Mouse (Mus musculus): ENCODE data around the gene Adgrl1. TPM values are rescaled to one million over a fixed set of nuclear protein-coding genes. Genes with fewer than 3 reads are reported as not detected.

Adgrl1 gene
- total RNA-seq, 2 experiments from 2014 or later: 33.6 to 37.6 TPM

DNA sequence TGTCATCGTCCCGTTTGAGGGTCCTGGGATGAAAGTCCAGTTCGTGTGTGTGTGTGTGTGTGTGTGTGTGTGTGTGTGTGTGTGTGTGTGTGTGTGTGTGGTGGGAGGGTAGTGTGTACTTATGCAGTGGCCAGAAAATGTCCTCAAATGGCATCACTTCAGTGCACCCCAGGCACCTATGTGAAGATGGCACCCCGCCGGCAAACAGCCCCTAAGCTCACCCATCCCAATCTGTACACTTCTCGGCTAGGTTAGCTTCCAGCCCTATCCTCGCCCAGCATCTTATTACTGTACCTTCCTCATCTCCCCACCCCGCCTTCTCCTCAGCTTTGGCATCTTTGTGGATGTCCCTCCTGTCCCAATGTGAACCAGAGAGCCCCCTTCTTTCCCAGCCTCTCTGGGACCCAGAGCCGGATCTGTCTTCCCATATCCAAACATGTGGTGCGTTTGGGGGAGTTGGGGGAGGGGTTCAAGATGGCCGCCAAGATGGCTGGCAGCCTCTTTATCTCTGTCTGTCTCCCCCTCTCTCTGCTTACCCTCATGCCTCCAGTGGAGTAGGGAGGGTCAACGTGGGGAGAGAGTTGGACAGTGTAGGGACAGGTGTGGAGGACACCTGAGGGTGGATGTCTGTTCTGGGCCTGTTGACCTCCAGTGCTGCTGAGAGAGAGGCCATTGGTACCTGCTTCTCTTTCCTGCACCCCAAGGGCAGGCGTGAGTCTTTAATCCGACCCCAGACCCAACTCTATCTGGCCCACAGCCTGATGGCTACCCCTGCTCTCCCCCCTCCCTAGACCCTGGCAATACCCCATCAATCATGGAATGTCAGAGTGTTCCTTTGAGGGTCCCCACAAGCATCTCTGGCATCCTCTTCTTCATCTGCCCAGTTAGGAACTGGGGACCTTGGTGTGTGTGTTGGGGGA, 1.9 kb downstream of the Adgrl1 start:
- no peak for DNase-seq (ENCODE audit: low spot score in 2 of 2)

DNA sequence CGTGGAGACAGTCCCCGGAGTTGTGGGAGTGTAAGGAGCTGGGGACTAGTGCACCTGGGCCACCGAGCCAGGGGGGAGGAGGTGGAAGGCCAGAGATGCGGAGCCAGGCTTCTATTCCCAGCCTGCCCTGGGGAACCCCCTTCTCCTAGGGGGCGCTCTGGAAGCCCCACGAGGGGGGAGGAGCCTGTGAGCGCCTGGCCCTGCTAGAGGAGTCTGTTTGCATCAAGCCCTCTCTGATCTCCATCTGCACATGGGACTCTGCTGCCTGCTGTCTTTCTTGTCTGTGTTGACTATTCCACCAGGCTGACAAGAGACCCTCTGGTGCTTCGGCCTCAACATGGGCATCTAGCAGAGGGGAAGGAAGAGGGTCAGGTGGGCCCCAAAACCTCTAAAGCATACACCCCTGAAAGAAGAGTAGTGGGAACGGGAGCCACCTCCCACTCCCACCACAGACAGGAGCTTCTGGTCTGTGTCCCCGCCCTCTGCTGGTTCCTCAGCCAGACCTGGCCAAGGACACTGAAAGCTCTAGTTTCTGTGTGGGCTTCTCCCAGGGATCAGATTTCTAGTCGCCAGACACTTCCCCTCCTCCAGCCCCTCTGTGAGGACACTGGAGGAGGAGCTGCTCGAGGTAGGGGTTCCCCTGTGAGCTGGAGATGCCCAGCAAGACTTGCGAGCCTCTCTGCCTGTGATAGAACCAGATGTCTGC, 3.2 kb downstream of the Adgrl1 start:
- DNase-seq (ENCODE audit: low spot score in 2 of 2): no peak

DNA sequence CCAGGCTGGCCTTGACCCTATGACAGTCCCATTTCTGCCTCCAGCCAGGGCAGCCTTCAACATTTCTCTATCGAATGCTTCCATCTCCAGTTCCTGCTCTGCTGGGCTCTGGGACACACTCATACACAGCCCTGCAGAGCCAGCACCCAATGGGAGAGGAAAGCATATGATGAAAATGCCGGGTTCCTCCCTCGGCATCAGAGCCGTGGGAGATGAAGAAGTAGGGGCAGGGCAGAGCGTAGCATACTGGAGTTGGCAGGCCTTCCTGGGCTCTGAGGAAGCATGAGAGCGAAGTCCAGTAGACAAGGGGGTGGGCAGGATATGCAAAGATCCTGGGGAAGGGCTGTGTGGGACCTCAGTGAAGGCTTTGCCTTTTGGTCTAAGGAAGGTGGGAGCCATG, 8.7 kb downstream of the Adgrl1 start:
- DNase-seq (ENCODE audit: low spot score in 2 of 2): no peak

DNA sequence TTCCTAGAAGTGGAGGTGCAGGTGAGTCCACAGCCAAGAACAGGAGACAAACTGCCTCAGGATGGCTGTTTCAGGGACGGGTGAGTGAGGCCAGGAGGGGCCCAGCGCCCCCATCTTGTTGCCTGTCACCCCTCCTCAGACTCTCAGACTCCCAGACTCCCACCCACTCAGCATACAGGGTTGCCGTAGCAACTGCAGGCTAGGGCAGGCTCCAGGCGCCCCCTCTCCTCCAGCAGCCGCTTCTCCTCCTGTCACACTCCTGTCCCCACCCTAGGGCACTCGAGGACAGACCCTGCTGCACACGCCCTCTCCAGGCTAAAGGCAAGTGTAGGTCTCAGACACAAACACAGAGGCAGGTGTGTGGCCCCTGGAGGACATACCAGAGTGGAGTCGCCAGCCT, 9.4 kb downstream of the Adgrl1 start:
- no peak for DNase-seq (ENCODE audit: low spot score in 2 of 2)

DNA sequence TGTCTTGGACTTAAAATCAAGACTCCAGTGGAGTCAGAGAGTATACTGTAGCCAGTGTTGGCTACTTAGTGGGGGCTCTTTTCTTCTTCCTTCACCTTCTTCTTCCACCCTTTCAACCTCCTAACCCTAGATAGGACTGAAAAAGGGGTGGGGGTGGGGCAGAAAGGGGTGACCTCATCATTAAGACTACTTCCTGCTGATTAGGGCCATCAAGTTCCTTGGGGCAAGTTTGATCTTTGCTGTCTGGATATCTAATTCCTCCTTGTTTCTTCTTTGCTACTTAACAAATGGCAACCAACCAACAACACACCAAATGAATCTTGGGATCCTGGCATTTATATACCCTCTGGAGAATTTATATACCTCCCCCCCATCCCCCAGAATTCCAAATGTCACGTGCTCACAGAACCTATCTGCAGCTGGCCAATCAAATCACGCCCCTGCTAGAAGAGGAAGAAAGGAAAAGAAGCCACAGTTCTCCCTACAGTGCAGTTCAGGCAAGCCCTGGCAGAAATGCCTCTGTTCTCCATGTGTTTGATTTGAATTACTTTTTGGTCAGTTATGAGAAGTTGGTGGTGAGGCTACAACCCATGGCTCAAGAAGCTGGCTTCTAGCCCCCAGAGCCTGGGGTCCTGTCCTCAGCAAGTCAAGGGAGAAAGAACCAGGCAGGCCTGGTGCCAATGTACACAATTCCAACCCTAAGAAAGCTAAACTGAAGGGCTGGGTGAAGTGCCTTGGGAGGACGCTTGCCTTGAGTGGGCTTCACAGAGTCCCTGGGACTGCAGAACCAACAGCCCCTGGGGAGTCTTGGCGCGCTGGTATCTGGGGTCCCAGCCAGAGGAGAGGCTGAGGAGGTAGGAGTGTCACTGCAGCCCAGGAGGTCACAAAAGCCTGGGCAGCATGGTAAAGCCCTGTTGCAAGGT, 12.2 kb downstream of the Adgrl1 start:
- no peak for DNase-seq (ENCODE audit: low spot score in 2 of 2)

DNA sequence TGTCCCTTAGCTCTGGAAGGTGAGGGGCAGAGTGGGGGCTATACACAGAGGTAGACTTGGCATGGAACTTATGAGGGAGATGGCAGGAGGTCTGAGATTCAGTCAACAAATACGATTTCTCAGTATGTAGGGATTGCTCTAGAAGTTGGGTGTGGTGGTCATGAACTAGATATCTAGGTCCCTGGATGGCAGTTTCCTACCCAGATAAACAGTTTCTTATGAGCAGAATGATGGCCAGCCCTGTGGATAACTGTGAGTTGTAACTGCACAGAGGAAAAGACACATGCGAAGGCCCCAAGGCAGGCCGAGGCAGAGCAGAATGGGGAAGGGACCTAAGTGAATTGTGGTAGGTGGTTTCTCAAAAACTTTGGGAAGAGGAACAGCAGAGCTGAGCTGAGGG, 14.3 kb downstream of the Adgrl1 start:
- DNase-seq (ENCODE audit: low spot score in 2 of 2): no peak

DNA sequence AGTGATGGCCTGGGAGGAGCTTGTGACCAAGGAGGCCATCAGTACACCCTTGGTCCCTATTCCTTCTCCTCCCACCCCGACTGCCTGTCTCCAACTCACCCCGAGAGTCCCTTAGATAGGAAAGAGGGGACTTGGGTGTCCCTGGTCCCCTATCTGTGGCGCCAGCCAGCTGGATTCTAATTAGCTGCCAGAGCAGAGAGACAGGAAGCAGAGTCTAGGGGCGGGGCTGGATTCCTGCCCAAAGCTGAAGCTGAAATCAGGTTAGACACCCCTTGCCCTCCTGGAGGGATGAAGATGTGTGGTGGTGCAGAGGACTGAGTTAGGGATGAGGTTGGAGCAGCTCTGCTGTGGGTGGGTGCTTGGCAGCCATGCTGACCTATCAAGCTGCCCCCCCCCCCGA, 15.0 kb downstream of the Adgrl1 start:
- no peak for DNase-seq (ENCODE audit: low spot score in 2 of 2)

DNA sequence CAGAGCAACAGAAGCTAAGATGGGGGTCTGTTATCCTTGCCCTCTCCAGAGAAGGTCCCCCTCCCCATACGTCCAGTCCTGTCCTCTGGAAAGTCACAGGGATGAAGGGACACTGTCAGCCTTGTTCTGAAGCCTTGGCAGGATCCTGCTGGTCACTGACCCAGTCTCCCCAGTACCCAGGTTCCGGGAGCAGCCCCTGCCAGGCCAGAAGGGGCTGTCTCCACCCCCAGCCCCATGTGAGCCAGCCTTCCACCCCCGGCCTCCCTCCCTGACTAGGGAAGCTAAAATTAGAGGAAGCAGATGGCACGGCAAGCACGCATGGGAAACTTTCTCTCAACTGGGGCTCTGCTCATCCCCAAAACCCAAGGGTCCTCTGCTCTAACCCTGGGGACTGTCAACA, 16.1 kb downstream of the Adgrl1 start:
- no peak for DNase-seq (ENCODE audit: low spot score in 2 of 2)

DNA sequence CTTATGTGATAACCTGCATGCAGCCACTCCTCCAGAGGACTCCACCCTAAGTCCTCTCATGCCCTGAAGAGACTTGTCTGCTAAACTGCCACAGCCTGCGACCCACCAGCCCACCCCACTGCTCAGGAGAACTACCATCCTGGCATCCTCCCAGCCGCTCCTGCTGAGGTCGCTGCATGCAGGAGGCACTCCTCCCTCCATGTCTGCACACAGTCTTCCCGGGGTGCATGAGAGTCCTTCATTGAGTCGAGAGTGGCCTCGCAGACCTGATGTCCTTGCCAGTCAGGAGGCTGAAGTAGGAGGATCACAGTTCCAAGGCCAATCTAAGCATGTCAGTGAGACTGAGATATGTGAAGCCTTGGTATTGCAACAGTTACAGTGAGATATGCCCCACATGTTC, 17.7 kb downstream of the Adgrl1 start:
- DNase-seq (ENCODE audit: low spot score in 2 of 2): no peak

DNA sequence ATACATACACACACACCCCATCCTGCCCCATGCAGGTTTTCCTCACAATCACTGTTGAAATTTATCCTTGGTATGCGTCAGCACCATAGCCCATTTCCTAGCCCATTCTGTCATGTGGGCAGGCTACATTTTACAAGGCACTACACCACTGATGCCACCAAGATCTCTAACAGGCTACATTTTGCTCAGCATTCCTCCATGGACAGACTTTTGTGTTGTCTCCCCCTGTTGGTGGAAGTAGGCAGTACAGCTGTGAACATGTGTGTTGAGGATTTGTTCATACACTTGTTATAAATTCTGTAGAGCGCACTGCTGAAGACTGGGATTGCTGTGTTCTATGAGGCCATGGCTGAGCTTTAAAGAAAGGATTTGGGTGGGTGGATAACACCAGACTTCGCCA, 21.7 kb downstream of the Adgrl1 start:
- peak; percentile 58 to 73 for DNase-seq (ENCODE audit: low spot score in 2 of 2)

DNA sequence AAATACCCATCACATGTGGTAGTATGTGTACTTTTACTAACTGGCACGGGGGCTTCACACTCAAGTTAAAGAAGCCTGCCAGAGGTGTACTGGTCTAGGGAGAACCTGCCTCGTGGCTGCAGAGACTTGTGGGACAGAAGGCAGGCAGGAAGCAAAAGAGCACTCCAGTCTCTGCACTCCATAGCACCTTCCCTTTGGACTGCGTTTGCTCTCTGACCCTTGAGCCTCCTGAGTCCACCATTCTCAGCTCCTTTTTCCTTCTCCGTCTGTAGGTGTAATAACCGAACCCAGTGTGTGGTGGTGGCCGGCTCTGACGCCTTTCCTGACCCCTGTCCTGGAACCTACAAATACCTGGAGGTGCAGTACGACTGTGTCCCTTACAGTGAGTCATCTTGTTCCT, 22.8 kb downstream of the Adgrl1 start:
- no peak for DNase-seq (ENCODE audit: low spot score in 2 of 2)

DNA sequence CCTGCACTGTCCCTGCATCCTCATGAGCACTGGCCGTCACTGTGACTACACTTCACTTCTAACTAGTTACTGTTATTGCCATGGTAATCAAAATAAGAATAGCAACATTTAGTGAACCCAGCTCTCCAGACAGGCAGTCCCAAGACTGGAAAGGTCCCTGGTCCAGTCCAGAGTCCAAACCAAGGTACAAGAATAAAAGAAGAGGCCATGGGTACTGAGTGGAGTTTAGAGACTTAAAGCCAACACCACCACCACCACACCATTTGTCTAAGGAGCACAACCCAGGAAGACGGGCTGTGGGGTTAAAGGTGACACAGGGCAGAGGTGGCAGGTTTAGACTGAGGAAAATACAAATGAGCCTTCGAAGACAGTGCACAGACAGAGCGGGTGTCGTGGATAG, 24.7 kb downstream of the Adgrl1 start:
- no peak for DNase-seq (ENCODE audit: low spot score in 2 of 2)

DNA sequence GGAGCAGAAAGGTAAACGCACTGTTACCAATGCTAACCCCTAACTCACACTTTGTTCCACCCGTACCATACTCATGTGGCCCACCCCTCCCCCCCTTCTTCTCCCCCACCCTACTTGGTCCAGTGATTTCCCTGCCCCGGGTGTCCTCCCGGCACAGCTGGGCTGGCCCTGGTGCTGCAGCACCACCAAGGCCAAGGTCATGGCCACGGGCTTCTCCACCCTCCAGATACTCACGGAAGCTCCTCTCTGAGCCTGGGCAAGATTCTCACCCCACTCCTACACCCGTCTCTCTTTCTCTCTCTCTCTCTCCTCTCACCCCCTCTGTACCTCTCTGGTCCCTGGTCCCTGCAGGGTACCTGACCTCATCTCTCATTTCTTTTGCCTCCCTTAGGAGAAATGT, 26.4 kb downstream of the Adgrl1 start:
- no peak for DNase-seq (ENCODE audit: low spot score in 2 of 2)

DNA sequence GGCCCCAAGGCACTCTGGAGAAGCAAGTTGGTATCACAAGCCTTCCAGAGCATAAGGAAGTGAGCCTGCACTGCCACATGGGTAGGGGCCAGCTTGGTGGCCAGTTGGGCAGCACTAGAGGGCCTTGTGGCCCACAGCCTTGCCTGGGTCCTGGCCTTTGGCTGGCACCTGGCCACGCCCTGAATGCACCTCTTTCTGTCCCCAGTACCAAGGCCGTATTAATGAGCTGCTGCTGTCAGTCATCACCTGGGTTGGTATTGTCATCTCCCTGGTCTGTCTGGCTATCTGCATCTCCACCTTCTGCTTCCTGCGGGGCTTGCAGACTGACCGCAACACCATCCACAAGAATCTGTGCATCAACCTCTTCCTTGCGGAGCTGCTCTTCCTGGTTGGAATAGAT, 34.3 kb downstream of the Adgrl1 start:
- DNase-seq (ENCODE audit: low spot score in 2 of 2): no peak

DNA sequence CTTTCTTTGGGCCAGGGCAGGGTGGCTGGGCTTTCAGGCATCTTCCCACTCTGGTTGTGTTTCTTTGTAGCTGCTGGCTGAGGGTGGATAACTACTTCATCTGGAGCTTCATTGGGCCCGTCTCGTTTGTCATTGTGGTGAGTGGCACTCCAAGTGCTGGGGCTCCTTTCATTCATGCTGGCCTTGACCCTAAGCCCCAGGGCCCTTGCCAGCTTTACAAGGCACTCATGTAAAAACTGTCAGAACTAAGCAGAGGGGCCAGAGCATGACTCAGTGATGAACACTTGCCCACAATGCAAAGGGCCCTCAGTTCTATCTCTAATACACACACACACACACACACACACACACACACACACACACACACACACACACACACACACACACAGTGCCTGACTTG, 35.1 kb downstream of the Adgrl1 start:
- DNase-seq (ENCODE audit: low spot score in 2 of 2): no peak

DNA sequence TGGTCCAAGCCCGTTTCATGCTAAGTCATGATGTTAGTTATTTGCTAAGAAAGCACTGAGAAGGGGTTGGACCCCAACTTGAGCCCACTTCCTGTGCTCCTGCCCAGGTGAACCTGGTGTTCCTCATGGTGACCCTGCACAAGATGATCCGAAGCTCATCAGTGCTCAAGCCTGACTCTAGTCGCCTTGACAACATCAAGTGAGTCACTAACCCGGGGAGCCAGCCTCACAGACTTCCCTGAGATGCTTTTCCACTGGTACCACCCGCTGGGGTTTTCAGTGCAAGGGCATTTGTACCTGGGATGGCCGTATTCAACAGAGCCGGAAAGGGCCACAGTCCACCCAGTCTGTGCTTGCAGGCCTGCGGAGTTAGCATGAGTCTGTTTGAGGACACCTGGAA, 35.5 kb downstream of the Adgrl1 start:
- DNase-seq (ENCODE audit: low spot score in 2 of 2): no peak

DNA sequence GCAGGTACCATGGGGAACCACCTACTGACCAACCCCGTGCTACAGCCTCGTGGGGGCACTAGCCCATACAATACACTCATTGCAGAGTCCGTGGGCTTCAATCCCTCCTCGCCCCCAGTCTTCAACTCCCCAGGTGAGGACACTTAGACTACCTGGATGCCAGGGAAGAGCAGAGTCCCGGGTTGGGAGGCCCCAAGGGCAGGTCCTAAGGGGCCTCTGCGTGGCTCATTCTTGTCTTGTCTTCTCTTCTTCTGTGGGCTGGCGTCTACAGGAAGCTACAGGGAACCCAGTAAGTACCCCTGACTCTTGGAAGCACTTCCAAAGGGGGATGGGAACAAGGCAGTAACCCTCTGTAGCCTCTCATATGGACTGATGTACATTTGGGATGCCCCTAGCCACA, 37.7 kb downstream of the Adgrl1 start:
- no peak for DNase-seq (ENCODE audit: low spot score in 2 of 2)

DNA sequence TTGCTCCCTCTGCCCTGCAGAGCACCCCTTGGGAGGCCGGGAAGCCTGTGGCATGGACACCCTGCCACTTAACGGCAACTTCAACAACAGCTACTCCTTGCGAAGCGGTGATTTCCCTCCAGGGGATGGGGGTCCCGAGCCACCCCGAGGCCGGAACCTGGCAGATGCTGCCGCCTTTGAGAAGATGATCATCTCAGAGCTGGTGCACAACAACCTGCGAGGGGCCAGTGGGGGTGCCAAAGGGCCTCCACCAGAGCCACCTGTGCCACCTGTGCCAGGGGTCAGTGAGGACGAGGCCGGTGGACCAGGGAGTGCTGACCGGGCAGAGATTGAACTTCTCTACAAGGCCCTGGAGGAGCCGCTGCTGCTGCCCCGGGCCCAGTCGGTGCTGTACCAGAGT, 38.4 kb downstream of the Adgrl1 start:
- peak in 1 of 2 experiments; percentile 20 for DNase-seq (ENCODE audit: low spot score in 2 of 2)

DNA sequence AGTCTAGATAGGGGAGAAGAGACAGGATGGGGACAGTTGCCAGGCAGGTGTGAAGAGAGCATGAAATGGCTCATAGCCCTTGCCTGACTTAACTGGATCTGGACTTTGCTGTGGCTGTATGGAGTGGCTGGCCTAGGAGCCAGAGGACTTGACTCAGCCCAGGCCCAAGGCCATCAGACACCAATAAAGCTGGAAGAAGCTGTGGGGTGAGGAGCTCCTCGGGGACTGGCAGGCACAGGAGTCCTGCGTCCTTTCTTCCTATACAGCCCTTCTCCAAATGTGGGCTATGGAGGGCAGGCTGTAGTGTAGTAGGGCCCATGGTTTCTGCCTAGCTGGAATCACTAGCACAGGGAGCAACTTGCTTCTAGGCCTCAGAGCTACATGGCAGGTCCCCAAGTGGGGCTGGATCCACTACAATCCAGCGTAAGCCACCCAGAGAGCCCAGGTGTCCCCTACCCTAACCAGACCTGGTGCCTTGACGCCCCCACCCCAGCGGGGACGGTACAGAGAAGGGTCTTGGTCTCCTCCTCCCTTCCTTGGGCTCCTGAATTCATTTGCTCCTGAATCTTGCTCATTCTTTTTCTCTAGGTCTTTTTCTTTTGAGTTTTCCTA, 41.3 kb downstream of the Adgrl1 start:
- no peak for DNase-seq (ENCODE audit: low spot score in 2 of 2)

DNA sequence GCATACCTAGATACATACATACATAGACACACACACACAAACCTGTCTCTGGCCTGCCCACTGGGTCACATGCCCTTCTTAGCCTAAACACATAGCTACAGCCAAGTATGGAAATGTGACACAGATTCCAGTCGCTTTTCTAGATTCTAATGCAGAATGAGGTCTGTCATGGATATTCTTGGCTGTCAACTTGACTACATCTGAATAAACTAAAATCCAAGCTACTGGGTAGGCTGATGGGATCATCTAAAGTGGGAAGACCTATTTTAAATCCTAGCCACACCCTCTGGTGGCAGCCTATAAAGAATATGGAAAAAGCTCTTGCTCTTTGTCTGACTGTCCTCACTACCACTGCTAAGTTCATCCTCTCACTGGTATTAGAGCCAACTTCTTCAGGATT, 42.5 kb downstream of the Adgrl1 start:
- DNase-seq (ENCODE audit: low spot score in 2 of 2): no peak

DNA sequence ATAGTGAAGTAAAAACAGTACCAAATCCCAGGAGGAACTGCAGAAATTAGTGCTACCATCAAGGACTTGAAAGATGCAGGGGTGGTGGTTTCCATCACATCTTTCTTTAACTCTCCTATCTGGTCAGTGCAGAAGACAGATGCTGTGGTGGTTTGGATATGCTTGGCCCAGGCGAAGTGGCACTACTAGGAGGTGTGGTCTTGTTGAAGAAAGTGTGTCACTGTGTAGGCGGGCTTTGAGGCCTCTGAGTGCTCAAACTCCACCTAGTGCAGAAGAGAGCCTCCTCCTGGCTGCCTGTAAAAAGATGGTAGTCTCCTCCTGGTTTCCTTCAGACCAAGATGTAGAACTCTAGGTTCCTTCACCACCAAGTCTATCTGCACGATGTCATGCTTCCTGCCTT, 45.6 kb downstream of the Adgrl1 start:
- no peak for DNase-seq (ENCODE audit: low spot score in 2 of 2)

Measured in gastrocnemius, postnatal 4 days (tissue).